Mouse (Mus musculus): ENCODE data around the gene Cep290. TPM values are rescaled to one million over a fixed set of nuclear protein-coding genes. Genes with fewer than 3 reads are reported as not detected.

Gene Cep290
- polyA plus RNA-seq, 1 experiment from 2014 or later = 7.9 TPM

DNA sequence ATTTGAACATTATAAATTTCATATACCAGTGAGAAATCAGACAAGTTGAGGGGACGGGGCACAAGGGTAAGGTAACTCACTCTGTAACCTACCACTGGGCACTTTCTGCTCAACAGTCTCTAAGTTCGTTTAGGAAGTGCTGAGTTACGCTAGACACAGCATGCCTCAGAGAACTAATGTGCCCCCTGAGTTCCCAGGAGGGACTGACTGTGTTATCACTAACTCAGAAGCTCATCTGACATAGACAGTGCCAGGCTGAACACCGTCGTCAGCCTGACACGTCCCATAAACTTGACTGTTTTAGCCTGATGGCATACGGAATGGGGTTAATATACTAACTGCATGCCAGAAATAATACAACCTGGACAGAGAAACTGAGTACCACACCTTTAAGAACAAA is 87.9 kb downstream of the Cep290 start:
- H3K9me3 ChIP-seq (ENCODE audit: control insufficient read depth, low read length) = no peaks in the 10 kb centered on the region
- no peaks in the 10 kb centered on the region for H3K27me3 ChIP-seq (ENCODE audit: control insufficient read depth, insufficient read depth, low read length)
- no peak for ATAC-seq (ENCODE audit: low FRiP score, low TSS enrichment)
- H3K4me2 ChIP-seq (replicated peaks; ENCODE audit: low read depth, low read length) = no peak overlapping the region
- H3K27ac ChIP-seq (ENCODE audit: low read depth, low read length) = no peak overlapping the region
- no peak overlapping the region for H3K9ac ChIP-seq (ENCODE audit: low read depth, low read length)
- H3K4me3 ChIP-seq (ENCODE audit: low read length) = no peak overlapping the region
- H3K36me3 ChIP-seq (ENCODE audit: control insufficient read depth, insufficient read depth, low read length) = peaks cover 23% of the 10 kb centered on the region; the same call in 1 of the 2 replicates
- H3K4me1 ChIP-seq (ENCODE audit: control insufficient read depth, insufficient read depth, low read length) = no peaks in the 10 kb centered on the region
- 80% methylated on average over 7 of the region's 7 CpGs for WGBS

DNA sequence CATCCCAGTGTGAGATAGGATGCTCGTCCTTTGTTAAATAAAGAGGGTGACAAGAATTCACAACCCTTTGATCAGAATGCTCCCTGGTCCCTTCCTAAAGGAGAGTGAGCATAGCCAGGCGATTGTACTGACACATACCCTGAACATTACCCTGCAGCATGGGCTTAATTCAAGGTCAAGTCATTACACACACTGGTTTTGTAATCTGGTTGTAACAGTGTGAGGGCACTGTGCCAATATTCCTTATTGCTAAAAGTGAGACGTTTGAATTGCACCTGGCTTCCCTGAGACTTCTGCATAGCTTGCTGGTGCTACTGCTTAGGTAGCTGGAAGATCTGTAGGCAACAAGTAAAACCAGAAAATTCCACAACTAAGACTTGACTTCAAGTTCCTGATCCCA is 96.8 kb downstream of the Cep290 start:
- H3K27me3 ChIP-seq (ENCODE audit: control insufficient read depth, insufficient read depth, low read length) = no peaks in the 10 kb centered on the region

DNA sequence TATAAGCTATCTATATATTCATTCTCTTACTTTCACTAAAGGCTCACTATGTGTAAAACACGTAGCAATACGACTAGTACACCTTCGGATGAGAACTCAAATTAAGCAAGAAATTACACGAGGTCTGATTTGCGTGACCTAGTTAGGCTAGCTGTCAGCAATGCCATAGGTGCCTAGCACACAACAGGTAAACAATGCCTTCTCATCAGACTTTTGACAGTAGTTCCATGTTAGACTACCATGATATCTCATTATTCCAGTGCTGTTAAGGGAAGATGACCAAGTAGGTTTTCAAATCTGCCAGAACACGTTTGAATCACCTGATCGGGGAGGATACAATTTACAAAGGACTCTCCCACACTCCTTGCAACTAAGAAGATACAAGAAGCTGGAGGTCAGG is 101.2 kb downstream of the Cep290 start:
- WGBS = 39% methylated on average over 7 of the region's 7 CpGs

More for the DNA sequence above, 96.8 kb downstream of the Cep290 start:
- no peak overlapping the region for H3K9ac ChIP-seq (ENCODE audit: low read depth, low read length)
- no peak overlapping the region for H3K4me2 ChIP-seq (replicated peaks; ENCODE audit: low read depth, low read length)
- no peak overlapping the region for H3K27ac ChIP-seq (ENCODE audit: low read depth, low read length)
- peaks cover 5% of the 10 kb centered on the region; the same call in 1 of the 2 replicates for H3K4me1 ChIP-seq (ENCODE audit: control insufficient read depth, insufficient read depth, low read length)
- no peak overlapping the region for H3K4me3 ChIP-seq (ENCODE audit: low read length)
- ATAC-seq (ENCODE audit: low FRiP score, low TSS enrichment) = no peak
- H3K36me3 ChIP-seq (ENCODE audit: control insufficient read depth, insufficient read depth, low read length) = no peaks in the 10 kb centered on the region; the same call in 1 of the 2 replicates
- 92% methylated on average over 3 of the region's 3 CpGs for whole genome bisulfite sequencing
- H3K9me3 ChIP-seq (ENCODE audit: control insufficient read depth, low read length) = no peaks in the 10 kb centered on the region

DNA sequence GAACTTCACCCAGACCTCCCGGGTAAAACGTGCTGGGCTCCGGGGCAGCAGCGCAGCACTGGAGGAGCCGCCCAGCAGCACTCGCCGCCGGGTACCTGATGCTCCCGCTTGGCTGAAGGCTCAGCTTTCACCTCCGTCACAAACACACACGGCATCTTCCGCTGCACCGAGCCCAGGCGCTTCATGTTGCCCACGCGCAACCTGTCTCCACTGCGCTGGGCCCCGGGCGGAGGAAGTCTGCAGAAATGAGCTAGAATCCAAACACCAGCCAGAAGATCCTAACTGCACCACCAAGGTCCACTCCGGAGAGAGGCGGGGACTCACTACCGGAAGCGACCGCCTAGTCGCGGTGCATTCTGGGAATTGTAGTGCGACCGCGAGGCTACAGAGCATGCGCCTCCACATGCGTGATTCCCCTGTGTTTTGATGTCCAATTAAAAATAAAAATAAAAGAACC is 101.6 kb downstream of the Cep290 start:
- Histone ChIP-seq H3K36me3 (ENCODE audit: control insufficient read depth, insufficient read depth, low read length) (no peaks in the 10 kb centered on the region; the same call in 1 of the 2 replicates), H3K9ac (ENCODE audit: low read depth, low read length) (peak overlapping the region; percentile 76), H3K4me3 (ENCODE audit: low read length) (peak overlapping the region; percentile 69), H3K4me1 (ENCODE audit: control insufficient read depth, insufficient read depth, low read length) (peaks cover 5% of the 10 kb centered on the region; the same call in 1 of the 2 replicates), H3K4me2 (replicated peaks; ENCODE audit: low read depth, low read length) (peak overlapping the region; percentile 70), H3K27ac (ENCODE audit: low read depth, low read length) (peak overlapping the region; percentile 48; the same call in 1 of the 2 replicates), H3K9me3 (ENCODE audit: control insufficient read depth, low read length) (no peaks in the 10 kb centered on the region), H3K27me3 (ENCODE audit: control insufficient read depth, insufficient read depth, low read length) (no peaks in the 10 kb centered on the region)
- peak; percentile 99 for ATAC-seq (ENCODE audit: low FRiP score, low TSS enrichment)
- WGBS = under 1% methylated on average over 31 of the region's 31 CpGs

More for the DNA sequence above, 101.2 kb downstream of the Cep290 start:
- Histone ChIP-seq H3K36me3 (ENCODE audit: control insufficient read depth, insufficient read depth, low read length) (no peaks in the 10 kb centered on the region; the same call in 1 of the 2 replicates), H3K9me3 (ENCODE audit: control insufficient read depth, low read length) (no peaks in the 10 kb centered on the region), H3K4me2 (replicated peaks; ENCODE audit: low read depth, low read length) (peak overlapping the region; percentile 70), H3K4me3 (ENCODE audit: low read length) (peak overlapping the region; percentile 69), H3K27me3 (ENCODE audit: control insufficient read depth, insufficient read depth, low read length) (no peaks in the 10 kb centered on the region), H3K9ac (ENCODE audit: low read depth, low read length) (peak overlapping the region; percentile 76), H3K4me1 (ENCODE audit: control insufficient read depth, insufficient read depth, low read length) (peaks cover 5% of the 10 kb centered on the region; the same call in 1 of the 2 replicates), H3K27ac (ENCODE audit: low read depth, low read length) (peak overlapping the region; percentile 48; the same call in 1 of the 2 replicates)
- peak; percentile 29 for ATAC-seq (ENCODE audit: low FRiP score, low TSS enrichment)

DNA sequence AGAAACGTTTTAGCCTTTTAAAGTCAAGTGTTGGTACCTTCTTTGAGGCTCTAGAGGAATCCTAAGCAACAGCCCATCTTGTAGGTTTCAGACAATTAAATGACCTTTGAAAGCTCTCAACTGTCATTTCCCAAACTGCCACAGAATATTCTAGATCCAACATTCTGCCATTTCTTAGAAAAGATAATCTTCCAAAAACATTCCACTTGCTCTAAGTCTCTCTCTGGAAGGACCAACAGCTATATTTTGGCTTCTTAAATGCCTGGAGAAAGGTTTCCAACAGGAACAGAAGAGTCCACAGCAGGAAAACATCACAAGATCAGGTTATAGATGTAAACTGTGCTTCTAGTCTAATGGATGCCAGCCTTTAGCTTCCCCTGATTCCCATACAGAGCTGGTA is 103.0 kb downstream of the Cep290 start, which contains the start of the genes 4930430F08Rik and 1700017N19Rik:
Gene 4930430F08Rik, minus strand, starts transcription at position 101 of the 400 bp plus-strand sequence.
Gene 1700017N19Rik, plus strand, starts transcription at position 162 of the 400 bp plus-strand sequence.
- Histone ChIP-seq H3K27me3 (ENCODE audit: control insufficient read depth, insufficient read depth, low read length) (no peaks in the 10 kb centered on the region), H3K9me3 (ENCODE audit: control insufficient read depth, low read length) (no peaks in the 10 kb centered on the region), H3K9ac (ENCODE audit: low read depth, low read length) (no peak within 1 kb of the TSS), H3K36me3 (ENCODE audit: control insufficient read depth, insufficient read depth, low read length) (no peaks in the 10 kb centered on the region), H3K4me3 (ENCODE audit: low read length) (peak within 1 kb of the TSS; percentile 69), H3K4me1 (ENCODE audit: control insufficient read depth, insufficient read depth, low read length) (peaks cover 5% of the 10 kb centered on the region; the same call in 1 of the 2 replicates), H3K27ac (ENCODE audit: low read depth, low read length) (no peak within 1 kb of the TSS), H3K4me2 (replicated peaks; ENCODE audit: low read depth, low read length) (peak within 1 kb of the TSS; percentile 70)
- no peak for ATAC-seq (ENCODE audit: low FRiP score, low TSS enrichment)
- WGBS = 80% methylated on average over 1 of the region's 1 CpGs

DNA sequence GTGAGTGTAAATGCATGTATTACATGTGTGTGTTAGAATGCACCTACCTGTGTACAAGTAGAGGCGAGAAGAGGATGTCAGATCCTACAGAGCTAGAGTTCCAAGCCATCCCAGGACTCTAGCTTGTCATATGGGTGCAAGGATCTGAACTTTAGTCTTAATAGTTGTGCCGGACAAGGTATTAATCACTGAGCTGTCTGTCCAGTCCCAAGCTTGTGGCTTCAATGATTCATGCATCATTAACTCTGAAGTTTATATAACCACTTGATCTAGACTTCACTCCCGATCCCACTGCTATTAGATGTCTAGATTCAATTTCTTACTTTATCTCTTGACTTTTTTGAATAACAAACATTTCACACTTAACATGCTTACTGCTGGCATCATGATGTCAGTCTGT is 111.0 kb downstream of the Cep290 start:
- Histone ChIP-seq H3K27ac (ENCODE audit: low read depth, low read length) (no peak overlapping the region), H3K9ac (ENCODE audit: low read depth, low read length) (no peak overlapping the region), H3K27me3 (ENCODE audit: control insufficient read depth, insufficient read depth, low read length) (no peaks in the 10 kb centered on the region), H3K4me2 (replicated peaks; ENCODE audit: low read depth, low read length) (no peak overlapping the region), H3K36me3 (ENCODE audit: control insufficient read depth, insufficient read depth, low read length) (no peaks in the 10 kb centered on the region), H3K4me3 (ENCODE audit: low read length) (no peak overlapping the region), H3K9me3 (ENCODE audit: control insufficient read depth, low read length) (no peaks in the 10 kb centered on the region), H3K4me1 (ENCODE audit: control insufficient read depth, insufficient read depth, low read length) (no peaks in the 10 kb centered on the region)
- peak; percentile 89 for ATAC-seq (ENCODE audit: low FRiP score, low TSS enrichment)
- 35% methylated on average over 3 of the region's 3 CpGs for WGBS

DNA sequence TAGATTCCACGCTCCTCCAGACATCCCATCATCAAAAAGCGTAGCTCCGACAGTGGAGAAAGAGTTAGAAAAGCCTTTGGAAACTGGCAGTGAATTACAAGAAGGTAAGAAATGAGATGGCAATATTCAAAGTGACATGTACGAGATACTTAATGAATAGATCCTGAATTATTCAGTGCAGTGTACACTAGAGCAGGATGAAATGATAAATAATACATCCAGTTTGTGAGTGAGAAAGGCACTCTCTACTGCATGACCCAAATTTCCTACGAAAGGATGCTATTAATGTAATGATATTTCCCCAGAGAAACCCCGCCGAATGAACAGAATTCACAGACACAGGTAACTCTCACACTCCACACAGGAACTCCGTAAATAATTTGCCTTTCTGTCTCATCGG is 116.2 kb downstream of the Cep290 start:
- Histone ChIP-seq H3K4me1 (ENCODE audit: control insufficient read depth, insufficient read depth, low read length) (no peaks in the 10 kb centered on the region), H3K27me3 (ENCODE audit: control insufficient read depth, insufficient read depth, low read length) (no peaks in the 10 kb centered on the region), H3K4me3 (ENCODE audit: low read length) (no peak overlapping the region), H3K36me3 (ENCODE audit: control insufficient read depth, insufficient read depth, low read length) (no peaks in the 10 kb centered on the region), H3K9me3 (ENCODE audit: control insufficient read depth, low read length) (no peaks in the 10 kb centered on the region), H3K27ac (ENCODE audit: low read depth, low read length) (no peak overlapping the region), H3K4me2 (replicated peaks; ENCODE audit: low read depth, low read length) (no peak overlapping the region), H3K9ac (ENCODE audit: low read depth, low read length) (no peak overlapping the region)
- 91% methylated on average over 9 of the region's 9 CpGs for WGBS
- ATAC-seq (ENCODE audit: low FRiP score, low TSS enrichment) = no peak

DNA sequence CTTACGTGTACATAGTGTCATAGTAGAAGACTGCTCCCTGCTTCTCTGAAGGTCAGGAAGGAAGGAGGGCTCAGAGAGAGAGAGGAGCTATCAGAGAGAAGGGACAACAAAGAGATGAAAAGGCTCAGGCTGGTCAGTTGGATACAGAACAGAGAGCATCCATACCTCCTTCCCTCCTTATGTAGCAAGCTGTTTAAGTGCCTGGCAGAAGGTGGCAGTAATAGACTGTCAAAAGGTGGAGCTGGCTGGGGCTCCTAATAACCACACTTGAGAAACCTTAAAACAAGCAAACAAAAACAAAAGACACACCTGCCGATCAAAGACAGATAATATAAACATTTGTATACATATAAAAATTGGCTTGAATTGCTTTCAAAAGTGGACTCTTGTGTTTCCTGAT is 116.9 kb downstream of the Cep290 start:
- peak; percentile 72; the same call in 1 of the 2 replicates for ATAC-seq (ENCODE audit: low FRiP score, low TSS enrichment)
- Histone ChIP-seq H3K27ac (ENCODE audit: low read depth, low read length) (no peak overlapping the region), H3K27me3 (ENCODE audit: control insufficient read depth, insufficient read depth, low read length) (no peaks in the 10 kb centered on the region), H3K4me2 (replicated peaks; ENCODE audit: low read depth, low read length) (no peak overlapping the region), H3K4me1 (ENCODE audit: control insufficient read depth, insufficient read depth, low read length) (no peaks in the 10 kb centered on the region), H3K9ac (ENCODE audit: low read depth, low read length) (no peak overlapping the region), H3K9me3 (ENCODE audit: control insufficient read depth, low read length) (no peaks in the 10 kb centered on the region), H3K36me3 (ENCODE audit: control insufficient read depth, insufficient read depth, low read length) (no peaks in the 10 kb centered on the region), H3K4me3 (ENCODE audit: low read length) (no peak overlapping the region)
- WGBS = 47% methylated on average over 2 of the region's 2 CpGs

DNA sequence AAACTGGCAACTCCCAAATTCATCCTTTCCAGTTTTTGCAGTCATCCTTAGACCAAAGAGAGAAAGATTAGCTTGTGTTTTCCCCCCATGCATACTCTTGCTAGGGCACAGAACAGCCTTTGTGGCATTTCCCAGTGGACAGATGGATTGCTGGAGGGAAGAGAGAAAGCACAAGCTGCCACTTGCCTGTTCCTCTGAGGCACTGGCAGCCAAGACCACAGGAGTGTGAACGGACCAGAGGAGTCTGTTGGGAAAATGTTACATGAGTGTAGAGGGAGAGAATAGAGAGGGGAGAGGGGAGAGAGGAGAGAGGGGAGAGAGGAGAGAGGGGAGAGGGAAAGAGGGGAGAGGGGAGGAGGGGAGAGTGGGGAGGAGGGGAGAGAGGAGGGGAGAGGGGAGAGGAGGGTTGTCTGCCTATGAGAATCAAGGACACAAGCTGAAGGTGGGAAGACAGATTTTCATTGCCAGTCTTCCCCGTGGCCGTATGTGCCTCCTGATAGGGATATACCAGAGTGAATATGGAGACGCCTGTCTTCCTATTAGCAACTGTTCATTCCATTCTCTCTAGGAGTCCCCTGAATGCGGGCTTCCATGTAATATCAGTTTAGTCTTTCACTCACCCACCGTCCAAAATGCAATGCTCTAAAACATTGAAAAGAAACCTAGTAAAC is 130.0 kb downstream of the Cep290 start:
- H3K9ac ChIP-seq (ENCODE audit: low read depth, low read length) = no peak overlapping the region
- H3K9me3 ChIP-seq (ENCODE audit: control insufficient read depth, low read length) = no peaks in the 10 kb centered on the region
- 82% methylated on average over 6 of the region's 6 CpGs for WGBS
- no peak overlapping the region for H3K4me2 ChIP-seq (replicated peaks; ENCODE audit: low read depth, low read length)
- H3K27me3 ChIP-seq (ENCODE audit: control insufficient read depth, insufficient read depth, low read length) = no peaks in the 10 kb centered on the region
- no peak overlapping the region for H3K27ac ChIP-seq (ENCODE audit: low read depth, low read length)
- H3K4me3 ChIP-seq (ENCODE audit: low read length) = no peak overlapping the region
- H3K36me3 ChIP-seq (ENCODE audit: control insufficient read depth, insufficient read depth, low read length) = no peaks in the 10 kb centered on the region
- H3K4me1 ChIP-seq (ENCODE audit: control insufficient read depth, insufficient read depth, low read length) = no peaks in the 10 kb centered on the region
- no peak for ATAC-seq (ENCODE audit: low FRiP score, low TSS enrichment)

Data from kidney, embryonic 14.5 days (tissue).